Mouse (Mus musculus) frontal cortex, postnatal 10 days (tissue): ENCODE measurements at regions not wholly inside any gene's neighbourhood (a gene's known extent, or its start where the extent isn't known, plus 50 kb on each side); places are given as distances from the start of the nearest gene placed in this dataset.

Experiments
- DNase-seq, 2 experiments: peaks; one replicate each; pipeline ENCODE4 v3.0.0; 2022; ENCODE audit warnings: low spot score in 2 of 2, mixed read lengths in 1 of 2

GRCm38 (mm10) chr2:124775737-124776136 lies 292.2 kb upstream of the Slc24a5 start:
- DNase-seq, result no peak

- peak; percentile 7 to 9 for DNase-seq
These were observed 275.3 kb upstream of the Slc24a5 start for GRCm38 (mm10) chr2:124792633-124793036.

- no peak for DNase-seq
These were observed 256.2 kb upstream of the Slc24a5 start for GRCm38 (mm10) chr2:124811709-124812108.

GRCm38 (mm10) chr2:124816814-124817213 lies 251.1 kb upstream of the Slc24a5 start:
- DNase-seq, result no peak

GRCm38 (mm10) chr2:124819846-124820245 lies 248.1 kb upstream of the Slc24a5 start:
- no peak for DNase-seq

GRCm38 (mm10) chr2:124820821-124821220 lies 247.1 kb upstream of the Slc24a5 start:
- DNase-seq, result no peak

GRCm38 (mm10) chr2:124821366-124821765 lies 246.6 kb upstream of the Slc24a5 start:
- DNase-seq, result no peak

GRCm38 (mm10) chr2:124848812-124849211 lies 219.1 kb upstream of the Slc24a5 start:
- DNase-seq, result no peak

GRCm38 (mm10) chr2:124858504-124858903 lies 209.4 kb upstream of the Slc24a5 start:
- peak in 1 of 2 experiments; percentile 7 for DNase-seq

GRCm38 (mm10) chr2:124888209-124888608 lies 179.7 kb upstream of the Slc24a5 start:
- DNase-seq, result no peak

- DNase-seq, result no peak
These were observed 172.9 kb upstream of the Slc24a5 start for GRCm38 (mm10) chr2:124895002-124895401.

GRCm38 (mm10) chr2:124903556-124903955 lies 164.4 kb upstream of the Slc24a5 start:
- DNase-seq, result no peak

- DNase-seq, result no peak
These were observed 162.8 kb upstream of the Slc24a5 start for GRCm38 (mm10) chr2:124905076-124905475.

- no peak for DNase-seq
These were observed 148.8 kb upstream of the Slc24a5 start for GRCm38 (mm10) chr2:124918986-124919761.

- DNase-seq, result no peak
These were observed 148.1 kb upstream of the Slc24a5 start for GRCm38 (mm10) chr2:124919762-124920255.

- DNase-seq, result no peak
These were observed 147.7 kb upstream of the Slc24a5 start for GRCm38 (mm10) chr2:124920265-124920664.

GRCm38 (mm10) chr2:124927882-124928758 lies 139.8 kb upstream of the Slc24a5 start:
- DNase-seq, result peak; percentile 23 to 61

- no peak for DNase-seq
These were observed 139.2 kb upstream of the Slc24a5 start for GRCm38 (mm10) chr2:124928759-124929113.

GRCm38 (mm10) chr2:124930719-124931118 lies 137.2 kb upstream of the Slc24a5 start:
- no peak for DNase-seq

- no peak for DNase-seq
These were observed 135.4 kb upstream of the Slc24a5 start for GRCm38 (mm10) chr2:124932566-124932965.

- no peak for DNase-seq
These were observed 134.0 kb upstream of the Slc24a5 start for GRCm38 (mm10) chr2:124933876-124934275.

- no peak for DNase-seq
These were observed 119.6 kb upstream of the Slc24a5 start for GRCm38 (mm10) chr2:124948263-124948781.
